Mouse (Mus musculus): Measurements from ENCODE around the gene Ccdc137. TPM values are rescaled to one million over a fixed set of nuclear protein-coding genes. Genes with fewer than 3 reads are reported as not detected.

Ccdc137 gene
- 6.7 TPM for polyA plus RNA-seq (2014; fragmentation: Illumina TruSeq; extraction: RNeasy Lipid Tissue Mini Kit (QIAGEN cat#74804); ENCODE audit: low replicate concordance)

GRCm38 (mm10) chr11:120457772-120458751 lies at the start of gene Ccdc137, which contains the start of gene Oxld1:
Gene Ccdc137, plus strand, starts transcription at chr11:120458115.
Gene Oxld1, minus strand, starts transcription at chr11:120458068.

DNA sequence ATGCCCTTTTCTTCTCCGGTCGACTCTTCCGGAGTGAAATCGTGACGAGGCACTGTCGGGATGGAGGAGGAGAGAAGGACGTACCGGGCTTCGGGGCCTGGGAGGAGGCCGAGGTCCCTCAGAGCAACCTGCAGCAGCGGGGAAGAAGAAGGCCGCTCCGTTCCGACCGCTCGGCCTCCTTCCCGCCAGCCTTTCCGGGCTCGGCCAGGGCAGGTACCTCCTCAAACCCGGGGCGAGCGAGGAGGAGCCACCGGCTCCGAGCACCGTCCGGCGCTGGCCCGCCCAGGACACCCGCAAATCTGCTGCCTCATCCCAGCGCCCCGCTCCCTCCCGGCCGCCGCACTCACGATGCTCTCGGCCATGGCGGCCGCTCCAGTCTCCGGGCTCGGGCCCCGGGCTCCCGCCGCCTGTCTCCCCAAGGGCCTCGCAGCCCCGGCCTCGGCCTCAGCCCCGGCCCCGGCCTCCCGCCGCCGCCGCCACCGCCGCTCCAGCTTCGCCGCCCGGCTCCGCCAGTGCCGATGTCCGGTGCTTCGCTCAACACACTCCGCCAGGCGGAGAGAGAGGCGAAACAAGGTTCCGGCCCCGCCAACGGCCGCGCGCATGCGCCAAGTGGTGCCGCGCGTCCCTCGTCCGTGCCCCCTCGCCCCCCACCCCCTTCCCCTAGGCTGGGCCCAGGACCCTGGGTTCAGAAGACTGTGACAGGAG lies 20.6 kb upstream of the Ccdc137 start, which contains the start of gene Nploc4:
Nploc4 (minus strand) TSS at position 557 of the 705 bp plus-strand sequence.

DNA sequence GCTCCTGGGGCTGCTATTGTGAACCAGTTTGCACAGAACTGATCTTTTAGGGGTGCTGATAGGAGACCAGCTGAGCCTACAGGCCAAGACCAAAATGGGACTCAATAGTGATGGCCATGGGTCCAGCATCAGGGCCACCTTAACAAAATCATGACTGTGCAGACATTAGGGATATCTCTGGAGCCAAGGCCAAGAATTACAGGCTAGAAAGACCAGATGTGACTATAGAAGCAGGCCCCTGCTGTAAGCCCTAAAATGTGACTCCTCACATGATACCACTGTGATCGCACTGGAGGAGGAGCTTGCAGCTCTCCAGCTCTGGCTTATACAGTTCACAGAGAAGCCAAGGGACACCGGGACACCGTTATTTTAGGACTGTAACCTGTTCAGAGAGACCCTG lies 15.6 kb upstream of the Ccdc137 start, which contains the start of gene Tspan10:
Tspan10 (plus strand) TSS at position 301 of the 400 bp plus-strand sequence.

DNA sequence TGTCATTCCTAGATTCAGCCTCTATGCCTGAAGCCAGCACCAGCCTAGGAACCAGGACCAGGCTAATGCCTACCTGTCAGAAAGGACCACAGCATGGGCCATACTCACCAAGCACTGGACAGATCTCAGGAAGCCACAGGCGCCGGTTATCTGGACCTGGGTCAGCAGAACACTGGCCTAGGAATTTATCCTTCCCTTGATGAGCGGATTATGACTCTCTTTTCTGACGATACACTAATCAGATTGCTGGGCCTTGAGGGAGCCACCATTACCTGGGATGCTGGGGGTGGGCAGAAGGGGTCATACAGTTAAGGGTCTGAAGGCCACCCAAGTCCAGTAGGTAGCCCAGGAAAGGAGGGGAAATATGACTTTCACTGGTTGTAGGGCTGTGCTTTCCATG lies 4.6 kb upstream of the Ccdc137 start, which contains the start of gene Pde6g:
Pde6g (minus strand) TSS at position 195 of the 400 bp plus-strand sequence.

DNA sequence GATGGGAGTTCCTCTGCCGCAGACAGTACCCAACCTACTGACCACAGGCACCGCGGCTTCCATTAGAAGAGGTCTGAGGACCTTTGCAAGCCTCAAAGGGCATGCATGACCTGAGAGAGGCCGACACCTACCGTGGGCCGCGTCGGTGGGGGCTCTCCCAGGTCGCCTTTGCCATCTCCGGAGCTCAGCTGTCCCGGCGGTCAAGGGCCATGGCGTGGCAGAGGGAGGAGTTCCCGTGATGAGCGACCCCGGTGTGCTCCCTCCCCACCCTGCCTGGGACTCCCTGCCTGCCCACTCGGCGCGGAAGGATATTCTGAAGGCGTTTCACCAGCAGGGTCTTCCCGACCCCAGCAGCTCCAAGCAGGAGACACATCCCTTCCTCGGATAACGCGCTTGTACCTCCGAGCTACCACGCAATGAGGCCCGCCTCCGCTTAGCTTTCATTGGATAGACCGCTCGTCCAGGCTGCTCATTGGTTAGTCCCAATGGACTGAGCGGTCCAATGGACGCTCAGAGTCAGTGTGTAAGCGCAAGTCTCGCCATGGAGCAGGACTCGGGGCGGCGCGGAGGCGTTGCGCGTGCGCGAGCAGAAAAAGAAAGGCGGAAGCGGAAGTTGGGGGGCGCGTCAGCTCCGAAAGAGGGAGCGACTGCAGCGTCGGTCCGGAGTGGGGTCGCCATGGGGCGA lies 9.3 kb downstream of the Ccdc137 start, which contains the start of gene Arl16:
Arl16 (minus strand) TSS at position 557 of the 685 bp plus-strand sequence.

DNA sequence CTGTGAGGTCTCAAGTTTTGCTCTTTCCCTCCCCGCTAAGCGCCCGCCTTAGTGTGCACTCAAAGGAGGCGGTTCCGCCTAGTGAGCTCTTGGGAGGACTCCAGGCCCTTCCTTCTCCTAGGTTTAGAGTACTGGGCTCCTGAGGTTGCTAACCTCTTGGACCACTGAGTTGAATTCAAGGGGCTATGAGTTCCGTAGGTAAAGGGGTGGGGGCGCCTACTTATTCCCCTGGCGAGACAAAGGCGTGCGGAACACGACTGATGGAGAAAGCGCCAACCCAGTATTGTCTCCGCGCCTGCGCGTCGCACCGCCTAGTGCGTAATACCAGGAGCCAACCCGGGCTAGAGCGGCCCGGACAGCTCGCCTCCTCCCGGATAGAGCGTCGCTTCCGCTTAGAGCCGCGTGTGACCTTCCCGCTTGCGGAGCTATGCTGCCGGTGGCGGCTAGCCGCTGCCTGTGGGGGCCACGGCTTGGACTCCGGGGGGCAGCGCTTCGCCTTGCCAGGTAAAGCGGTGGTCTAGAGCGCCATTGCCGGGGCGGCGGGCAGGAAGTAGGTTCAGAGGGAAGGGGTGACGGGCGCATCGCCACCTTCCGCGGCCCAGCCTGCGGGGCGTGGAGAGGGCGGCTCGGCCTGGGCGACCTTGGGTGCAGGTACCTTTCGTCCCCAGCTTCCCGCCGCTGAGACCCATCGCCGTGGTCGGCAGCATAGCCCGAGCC lies 26.5 kb downstream of the Ccdc137 start, which contains the start of gene Mrpl12:
Mrpl12 (plus strand) TSS at position 349 of the 717 bp plus-strand sequence.

DNA sequence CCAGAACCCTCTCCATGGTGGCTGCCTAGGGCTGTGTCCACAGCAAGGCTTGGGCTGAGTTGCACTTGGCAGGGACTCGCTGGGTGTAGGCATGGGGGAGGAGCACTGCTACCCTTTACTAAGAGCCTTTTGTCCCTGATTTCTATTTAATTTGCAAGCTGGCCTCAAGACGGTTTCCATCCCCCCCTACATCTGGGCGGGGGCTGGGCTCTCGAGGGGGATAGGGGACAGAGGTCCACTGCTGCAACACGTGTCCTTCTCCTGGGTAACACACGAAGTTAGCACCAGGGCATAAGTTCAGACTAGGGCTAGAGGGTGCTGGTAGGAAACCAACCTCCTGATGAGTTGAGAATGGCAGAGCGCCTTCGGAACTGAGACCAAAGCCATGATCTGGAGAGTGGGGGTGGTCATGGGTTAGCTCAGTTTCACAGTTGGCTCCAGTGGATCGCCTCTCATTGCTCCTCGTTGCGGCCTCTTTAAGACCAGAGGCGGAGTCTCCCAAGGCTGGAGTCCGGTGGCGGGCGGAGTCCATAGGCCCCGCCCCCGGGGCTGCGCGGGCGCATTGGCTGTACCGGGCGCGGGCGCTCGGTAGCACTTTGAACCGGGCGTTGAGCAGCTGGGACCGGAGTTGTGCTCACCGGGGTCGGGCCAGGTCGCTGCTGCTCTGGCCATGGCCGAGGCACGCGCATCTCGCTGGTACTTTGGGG lies 33.6 kb downstream of the Ccdc137 start, which contains the start of gene Slc25a10:
Slc25a10 (plus strand) TSS at position 524 of the 707 bp plus-strand sequence.

Other genes starting within 250 kb of the Ccdc137 start
- gene Bahcc1, start 225.2 kb upstream of the Ccdc137 start, polyA plus RNA-seq (2014; fragmentation: Illumina TruSeq; extraction: RNeasy Lipid Tissue Mini Kit (QIAGEN cat#74804); ENCODE audit: low replicate concordance): 0.89 TPM
- 737 TPM for gene Actg1, start 109.6 kb upstream of the Ccdc137 start, polyA plus RNA-seq (2014; fragmentation: Illumina TruSeq; extraction: RNeasy Lipid Tissue Mini Kit (QIAGEN cat#74804); ENCODE audit: low replicate concordance)
- gene Fscn2, start 96.6 kb upstream of the Ccdc137 start, polyA plus RNA-seq (2014; fragmentation: Illumina TruSeq; extraction: RNeasy Lipid Tissue Mini Kit (QIAGEN cat#74804); ENCODE audit: low replicate concordance): not detected
- gene Faap100, start 79.4 kb upstream of the Ccdc137 start, polyA plus RNA-seq (2014; fragmentation: Illumina TruSeq; extraction: RNeasy Lipid Tissue Mini Kit (QIAGEN cat#74804); ENCODE audit: low replicate concordance): 0.19 TPM
- gene Nploc4, start 20.4 kb upstream of the Ccdc137 start, polyA plus RNA-seq (2014; fragmentation: Illumina TruSeq; extraction: RNeasy Lipid Tissue Mini Kit (QIAGEN cat#74804); ENCODE audit: low replicate concordance): 10.0 TPM
- not detected for gene Tspan10, start 15.5 kb upstream of the Ccdc137 start, polyA plus RNA-seq (2014; fragmentation: Illumina TruSeq; extraction: RNeasy Lipid Tissue Mini Kit (QIAGEN cat#74804); ENCODE audit: low replicate concordance)
- not detected for gene Pde6g, start 4.6 kb upstream of the Ccdc137 start, polyA plus RNA-seq (2014; fragmentation: Illumina TruSeq; extraction: RNeasy Lipid Tissue Mini Kit (QIAGEN cat#74804); ENCODE audit: low replicate concordance)
- not detected for gene Oxld1, start within 50 bp of the Ccdc137 start, polyA plus RNA-seq (2014; fragmentation: Illumina TruSeq; extraction: RNeasy Lipid Tissue Mini Kit (QIAGEN cat#74804); ENCODE audit: low replicate concordance)
- gene Arl16, start 9.5 kb downstream of the Ccdc137 start, polyA plus RNA-seq (2014; fragmentation: Illumina TruSeq; extraction: RNeasy Lipid Tissue Mini Kit (QIAGEN cat#74804); ENCODE audit: low replicate concordance): 5.3 TPM
- 1.6 TPM for gene Mrpl12, start 26.5 kb downstream of the Ccdc137 start, polyA plus RNA-seq (2014; fragmentation: Illumina TruSeq; extraction: RNeasy Lipid Tissue Mini Kit (QIAGEN cat#74804); ENCODE audit: low replicate concordance)
- 1.6 TPM for gene Slc25a10, start 33.7 kb downstream of the Ccdc137 start, polyA plus RNA-seq (2014; fragmentation: Illumina TruSeq; extraction: RNeasy Lipid Tissue Mini Kit (QIAGEN cat#74804); ENCODE audit: low replicate concordance)
- gene Gcgr, start 72.6 kb downstream of the Ccdc137 start, polyA plus RNA-seq (2014; fragmentation: Illumina TruSeq; extraction: RNeasy Lipid Tissue Mini Kit (QIAGEN cat#74804); ENCODE audit: low replicate concordance): not detected
- not detected for gene Mcrip1, start 91.6 kb downstream of the Ccdc137 start, polyA plus RNA-seq (2014; fragmentation: Illumina TruSeq; extraction: RNeasy Lipid Tissue Mini Kit (QIAGEN cat#74804); ENCODE audit: low replicate concordance)
- not detected for gene Ppp1r27, start 93.0 kb downstream of the Ccdc137 start, polyA plus RNA-seq (2014; fragmentation: Illumina TruSeq; extraction: RNeasy Lipid Tissue Mini Kit (QIAGEN cat#74804); ENCODE audit: low replicate concordance)
- 728 TPM for gene P4hb, start 115.1 kb downstream of the Ccdc137 start, polyA plus RNA-seq (2014; fragmentation: Illumina TruSeq; extraction: RNeasy Lipid Tissue Mini Kit (QIAGEN cat#74804); ENCODE audit: low replicate concordance)
- gene Arhgdia, start 123.5 kb downstream of the Ccdc137 start, polyA plus RNA-seq (2014; fragmentation: Illumina TruSeq; extraction: RNeasy Lipid Tissue Mini Kit (QIAGEN cat#74804); ENCODE audit: low replicate concordance): 24.2 TPM
- gene Alyref, start 140.2 kb downstream of the Ccdc137 start, polyA plus RNA-seq (2014; fragmentation: Illumina TruSeq; extraction: RNeasy Lipid Tissue Mini Kit (QIAGEN cat#74804); ENCODE audit: low replicate concordance): 18.5 TPM
- 8.2 TPM for gene Anapc11, start 140.3 kb downstream of the Ccdc137 start, polyA plus RNA-seq (2014; fragmentation: Illumina TruSeq; extraction: RNeasy Lipid Tissue Mini Kit (QIAGEN cat#74804); ENCODE audit: low replicate concordance)
- gene Npb, start 150.4 kb downstream of the Ccdc137 start, polyA plus RNA-seq (2014; fragmentation: Illumina TruSeq; extraction: RNeasy Lipid Tissue Mini Kit (QIAGEN cat#74804); ENCODE audit: low replicate concordance): not detected
- gene Pcyt2, start 159.8 kb downstream of the Ccdc137 start, polyA plus RNA-seq (2014; fragmentation: Illumina TruSeq; extraction: RNeasy Lipid Tissue Mini Kit (QIAGEN cat#74804); ENCODE audit: low replicate concordance): 28.6 TPM
- gene Sirt7, start 167.1 kb downstream of the Ccdc137 start, polyA plus RNA-seq (2014; fragmentation: Illumina TruSeq; extraction: RNeasy Lipid Tissue Mini Kit (QIAGEN cat#74804); ENCODE audit: low replicate concordance): 9.2 TPM
- gene Mafg, start 175.5 kb downstream of the Ccdc137 start, polyA plus RNA-seq (2014; fragmentation: Illumina TruSeq; extraction: RNeasy Lipid Tissue Mini Kit (QIAGEN cat#74804); ENCODE audit: low replicate concordance): 10.0 TPM
- 1.4 TPM for gene Pycr1, start 185.7 kb downstream of the Ccdc137 start, polyA plus RNA-seq (2014; fragmentation: Illumina TruSeq; extraction: RNeasy Lipid Tissue Mini Kit (QIAGEN cat#74804); ENCODE audit: low replicate concordance)
- gene Myadml2, start 190.0 kb downstream of the Ccdc137 start, polyA plus RNA-seq (2014; fragmentation: Illumina TruSeq; extraction: RNeasy Lipid Tissue Mini Kit (QIAGEN cat#74804); ENCODE audit: low replicate concordance): not detected
- gene Notum, start 203.1 kb downstream of the Ccdc137 start, polyA plus RNA-seq (2014; fragmentation: Illumina TruSeq; extraction: RNeasy Lipid Tissue Mini Kit (QIAGEN cat#74804); ENCODE audit: low replicate concordance): not detected
- 3.6 TPM for gene Aspscr1, start 214.9 kb downstream of the Ccdc137 start, polyA plus RNA-seq (2014; fragmentation: Illumina TruSeq; extraction: RNeasy Lipid Tissue Mini Kit (QIAGEN cat#74804); ENCODE audit: low replicate concordance)